Mouse (Mus musculus) liver, embryonic 11.5 days (tissue): ENCODE results near the gene 1700017N19Rik. TPM values are rescaled to one million over a fixed set of nuclear protein-coding genes. Genes with fewer than 3 reads are reported as not detected.

Experiments
- ATAC-seq: fragments of 200-750 bp; cut with Nextera tagmentation; replicated peaks from 2 replicates; pipeline ENCODE4 v1.8.0; 2017; ENCODE audit warnings: moderate number of reproducible peaks, mild to moderate bottlenecking, moderate TSS enrichment, moderate library complexity; ENCODE audit not compliant: low FRiP score
- DNase-seq: peaks from one replicate; pipeline ENCODE4 v3.0.0-alpha.2; 2017; ENCODE audit warnings: low spot score
- H3K27ac ChIP-seq: fragments of 300-500 bp; sonication (generic); 2 replicates; pipeline ENCODE4 v1.5.1; 2014; ENCODE audit warnings: mild to moderate bottlenecking, low read depth, low read length, control low read depth
- H3K27me3 ChIP-seq: fragments of 300-500 bp; sonication (generic); replicated peaks from 2 replicates; pipeline ENCODE4 v1.6.1; 2014; ENCODE audit warnings: low read length, mixed read lengths; ENCODE audit not compliant: control insufficient read depth, insufficient read depth
- H3K36me3 ChIP-seq: fragments of 300-500 bp; sonication (generic); 2 replicates; pipeline ENCODE4 v1.6.1; 2014; ENCODE audit warnings: mild to moderate bottlenecking, low read length, moderate library complexity, mixed read lengths; ENCODE audit not compliant: control insufficient read depth, insufficient read depth
- H3K4me1 ChIP-seq: fragments of 300-500 bp; sonication (generic); replicated peaks from 2 replicates; pipeline ENCODE4 v1.6.1; 2014; ENCODE audit warnings: low read length, mixed read lengths; ENCODE audit not compliant: control insufficient read depth, insufficient read depth
- H3K4me2 ChIP-seq: fragments of 300-500 bp; sonication (generic); 2 replicates; pipeline ENCODE4 v1.6.1; 2014; ENCODE audit warnings: mild to moderate bottlenecking, control low read depth, moderate library complexity
- H3K4me3 ChIP-seq: fragments of 300-500 bp; sonication (generic); 2 replicates; pipeline ENCODE4 v1.5.1; 2014; ENCODE audit warnings: low read depth, low read length, control low read depth
- H3K9ac ChIP-seq: fragments of 300-500 bp; sonication (generic); 2 replicates; pipeline ENCODE4 v1.6.1; 2014; ENCODE audit warnings: low read depth, low read length, control low read depth
- H3K9me3 ChIP-seq: fragments of 300-500 bp; sonication (generic); 2 replicates; pipeline ENCODE4 v1.6.1; 2016; ENCODE audit warnings: low read length, inconsistent platforms, mixed read lengths; ENCODE audit not compliant: control insufficient read depth
- WGBS: fragments of 180-500 bp; shearing (Covaris S2); extraction: QIAGEN DNeasy Blood & Tissue Kit; methylation state at CpG from one replicate; pipeline ENCODE4 v1.1.7; 2014; 5-methylcytosine and 5-hydroxymethylcytosine counted together
- polyA plus RNA-seq: library from polyadenylated mRNA; unstranded; fragments of >200 nt; fragmentation: Nextera tagmentation; extraction: Ambion mirVana; gene quantifications from 2 replicates; pipeline ENCODE4 v1.2.1, GENCODE M21; 2014

1700017N19Rik gene
- polyA plus RNA-seq, 1 experiment from 2014 or later, result not detected

- no peak for DNase-seq
- no peaks in the 10 kb centered on the region for H3K27me3 ChIP-seq
- WGBS, result 47% methylated on average over 7 of the region's 7 CpGs
- no peak; the same call in 1 of the 2 replicates for ATAC-seq
- no peaks in the 10 kb centered on the region for H3K9me3 ChIP-seq
- H3K36me3 ChIP-seq, result peaks cover 7% of the 10 kb centered on the region; the same call in 1 of the 2 replicates
- no peaks in the 10 kb centered on the region for H3K4me1 ChIP-seq
- peak overlapping the region; percentile 80 for H3K9ac ChIP-seq
- H3K4me3 ChIP-seq, result peak overlapping the region; percentile 79
- peak overlapping the region; percentile 59 for H3K4me2 ChIP-seq
- H3K27ac ChIP-seq, result peak overlapping the region; percentile 52; the same call in 1 of the 2 replicates
These were observed 1.8 kb upstream of the 1700017N19Rik start for GRCm38 (mm10) chr10:100588524-100588923.

GRCm38 (mm10) chr10:100588932-100589388, 1.3 kb upstream of the 1700017N19Rik start:
- DNase-seq (peak; percentile 83), ATAC-seq (peak; percentile 98)
- Histone ChIP-seq H3K9ac (peak overlapping the region; percentile 80), H3K9me3 (no peaks in the 10 kb centered on the region), H3K36me3 (peaks cover 7% of the 10 kb centered on the region; the same call in 1 of the 2 replicates), H3K27ac (peak overlapping the region; percentile 52; the same call in 1 of the 2 replicates), H3K4me2 (peak overlapping the region; percentile 59), H3K4me3 (peak overlapping the region; percentile 79), H3K4me1 (no peaks in the 10 kb centered on the region), H3K27me3 (no peaks in the 10 kb centered on the region)
- WGBS, result under 1% methylated on average over 31 of the region's 31 CpGs

GRCm38 (mm10) chr10:100598339-100598738, 8.1 kb downstream of the 1700017N19Rik start:
- WGBS, result 79% methylated on average over 3 of the region's 3 CpGs
- Histone ChIP-seq H3K4me3 (no peak overlapping the region), H3K36me3 (no peaks in the 10 kb centered on the region), H3K27me3 (no peaks in the 10 kb centered on the region), H3K9ac (no peak overlapping the region), H3K4me2 (no peak overlapping the region), H3K4me1 (no peaks in the 10 kb centered on the region), H3K9me3 (no peaks in the 10 kb centered on the region), H3K27ac (no peak overlapping the region)
- DNase-seq (no peak), ATAC-seq (no peak)

- no peaks in the 10 kb centered on the region for H3K9me3 ChIP-seq
- no peaks in the 10 kb centered on the region for H3K36me3 ChIP-seq
- 81% methylated on average over 9 of the region's 9 CpGs for WGBS
- H3K4me2 ChIP-seq, result no peak overlapping the region
- no peak overlapping the region for H3K9ac ChIP-seq
- H3K27ac ChIP-seq, result no peak overlapping the region
- H3K4me3 ChIP-seq, result no peak overlapping the region
- no peaks in the 10 kb centered on the region for H3K4me1 ChIP-seq
- H3K27me3 ChIP-seq, result no peaks in the 10 kb centered on the region
- ATAC-seq (no peak), DNase-seq (no peak)
These were observed 13.2 kb downstream of the 1700017N19Rik start for GRCm38 (mm10) chr10:100603511-100603910.

GRCm38 (mm10) chr10:100604254-100604653, 14.0 kb downstream of the 1700017N19Rik start:
- no peak overlapping the region for H3K9ac ChIP-seq
- no peaks in the 10 kb centered on the region for H3K9me3 ChIP-seq
- no peak overlapping the region for H3K4me2 ChIP-seq
- H3K27ac ChIP-seq, result no peak overlapping the region
- no peak for ATAC-seq
- WGBS, result 75% methylated on average over 2 of the region's 2 CpGs
- no peak overlapping the region for H3K4me3 ChIP-seq
- H3K4me1 ChIP-seq, result no peaks in the 10 kb centered on the region
- H3K27me3 ChIP-seq, result no peaks in the 10 kb centered on the region
- DNase-seq, result no peak
- no peaks in the 10 kb centered on the region for H3K36me3 ChIP-seq

GRCm38 (mm10) chr10:100617233-100617903, 27.1 kb downstream of the 1700017N19Rik start:
- Histone ChIP-seq H3K27ac (no peak overlapping the region), H3K36me3 (no peaks in the 10 kb centered on the region), H3K27me3 (no peaks in the 10 kb centered on the region), H3K4me3 (no peak overlapping the region), H3K9ac (no peak overlapping the region), H3K9me3 (no peaks in the 10 kb centered on the region), H3K4me2 (no peak overlapping the region), H3K4me1 (no peaks in the 10 kb centered on the region)
- 78% methylated on average over 6 of the region's 6 CpGs for WGBS
- DNase-seq, result no peak
- ATAC-seq, result no peak

GRCm38 (mm10) chr10:100619474-100619873, 29.2 kb downstream of the 1700017N19Rik start:
- Histone ChIP-seq H3K4me1 (no peaks in the 10 kb centered on the region), H3K4me2 (no peak overlapping the region), H3K9me3 (no peaks in the 10 kb centered on the region), H3K4me3 (no peak overlapping the region), H3K9ac (no peak overlapping the region), H3K27ac (no peak overlapping the region), H3K27me3 (no peaks in the 10 kb centered on the region), H3K36me3 (no peaks in the 10 kb centered on the region)
- WGBS, result 83% methylated on average over 7 of the region's 7 CpGs
- no peak for ATAC-seq
- no peak for DNase-seq

- Histone ChIP-seq H3K4me3 (no peak overlapping the region), H3K9me3 (no peaks in the 10 kb centered on the region), H3K4me2 (no peak overlapping the region), H3K27me3 (no peaks in the 10 kb centered on the region), H3K9ac (no peak overlapping the region), H3K27ac (no peak overlapping the region), H3K4me1 (no peaks in the 10 kb centered on the region), H3K36me3 (no peaks in the 10 kb centered on the region)
- WGBS, result 89% methylated on average over 12 of the region's 12 CpGs
- ATAC-seq (no peak), DNase-seq (no peak)
These were observed 29.8 kb downstream of the 1700017N19Rik start for GRCm38 (mm10) chr10:100620040-100620439.

- Histone ChIP-seq H3K4me3 (no peak overlapping the region), H3K4me1 (no peaks in the 10 kb centered on the region), H3K27me3 (no peaks in the 10 kb centered on the region), H3K4me2 (no peak overlapping the region), H3K36me3 (no peaks in the 10 kb centered on the region), H3K27ac (no peak overlapping the region), H3K9ac (no peak overlapping the region), H3K9me3 (no peaks in the 10 kb centered on the region)
- 69% methylated on average over 3 of the region's 3 CpGs for WGBS
- ATAC-seq (no peak), DNase-seq (no peak)
These were observed 32.2 kb downstream of the 1700017N19Rik start for GRCm38 (mm10) chr10:100622494-100622893.
